Mouse (Mus musculus): ENCODE data around the gene Supt5. TPM values are rescaled to one million over a fixed set of nuclear protein-coding genes. Genes with fewer than 3 reads are reported as not detected.
A peak's percentile ranks its signal among the peaks of the same experiment; 100 is the strongest.

The Supt5 gene
- polyA plus RNA-seq, 1 experiment from 2014 or later = 104 TPM

DNA sequence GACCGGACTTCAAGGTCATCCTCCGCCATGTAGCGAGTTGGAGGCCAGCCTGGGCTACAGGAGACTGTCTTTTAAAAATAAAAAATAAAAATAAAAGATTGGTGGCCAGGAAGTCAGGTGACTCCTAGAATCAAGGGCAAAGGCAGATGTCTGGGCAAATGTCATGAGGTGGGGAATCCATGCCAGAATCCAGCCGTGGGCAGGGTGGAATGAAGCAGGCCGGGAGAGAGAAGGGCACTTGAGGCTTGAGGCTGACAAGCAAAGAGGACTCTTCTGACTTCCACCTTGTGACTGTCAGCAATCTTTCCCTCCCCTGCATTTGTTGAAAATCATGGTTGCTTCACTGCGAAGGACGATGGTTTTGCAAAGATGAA is 60.3 kb downstream of the Supt5 start:
- Histone ChIP-seq H3K4me2 (peak overlapping the region; percentile 93), H3K4me3 (peak overlapping the region; percentile 75), H3K27ac (replicated peaks) (peak overlapping the region; percentile 89), H3K4me1 (replicated peaks) (peaks cover 17% of the 10 kb centered on the region), H3K9ac (peak overlapping the region; percentile 92), H3K9me3 (no peaks in the 10 kb centered on the region), H3K27me3 (no peaks in the 10 kb centered on the region), H3K36me3 (0 out of 2 replicates have a peak, but pooled peaks cover under 1% of the 10 kb centered on the region)
- ATAC-seq (ENCODE audit: low FRiP score, low read depth) = no peak
- 86% methylated on average over 7 of the region's 7 CpGs for WGBS

DNA sequence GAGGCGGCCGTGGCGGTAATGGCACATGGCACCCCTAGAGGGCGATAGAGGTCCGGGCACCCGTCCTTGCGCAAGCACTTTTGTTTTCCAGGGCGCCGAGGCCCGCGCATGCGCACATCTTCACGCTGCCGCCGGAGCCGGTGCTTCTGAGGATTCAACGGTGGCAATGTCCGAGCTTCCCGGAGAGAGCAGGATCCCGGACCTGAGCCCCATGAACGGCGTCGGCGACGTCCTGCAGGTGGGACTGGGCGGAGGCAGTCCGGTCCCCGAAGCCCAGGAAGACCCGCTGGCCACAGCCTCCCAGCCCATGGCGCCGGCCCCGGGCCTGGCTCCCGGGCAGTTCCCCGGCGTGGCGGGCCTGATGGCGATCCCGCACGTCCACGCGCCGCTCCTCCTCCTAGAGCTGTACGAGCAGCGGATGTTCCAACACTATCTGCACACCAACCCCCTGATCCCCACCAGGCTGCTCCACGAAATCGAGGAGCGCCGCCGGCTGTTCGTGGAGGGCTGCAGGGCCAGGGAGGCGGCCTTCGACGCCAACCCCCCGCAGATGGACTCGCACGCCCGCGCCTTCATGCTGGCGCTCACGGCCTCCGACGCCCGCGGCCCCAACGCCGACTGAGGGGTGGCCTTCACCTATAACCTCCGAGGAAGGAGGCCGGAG is 60.8 kb downstream of the Supt5 start, which contains the start of gene Eid2b:
TSS of gene Eid2b (plus strand) at position 125 of the 664 bp plus-strand sequence.
- Histone ChIP-seq H3K4me1 (replicated peaks) (peaks cover 17% of the 10 kb centered on the region), H3K9ac (peak within 1 kb of the TSS; percentile 92), H3K27ac (replicated peaks) (peak within 1 kb of the TSS; percentile 89), H3K27me3 (no peaks in the 10 kb centered on the region), H3K9me3 (no peaks in the 10 kb centered on the region), H3K36me3 (peaks cover 5% of the 10 kb centered on the region; the same call in 1 of the 2 replicates), H3K4me3 (peak within 1 kb of the TSS; percentile 75), H3K4me2 (peak within 1 kb of the TSS; percentile 93)
- ATAC-seq (ENCODE audit: low FRiP score, low read depth) = peak; percentile 74
- 3% methylated on average over 61 of the region's 68 CpGs for WGBS

DNA sequence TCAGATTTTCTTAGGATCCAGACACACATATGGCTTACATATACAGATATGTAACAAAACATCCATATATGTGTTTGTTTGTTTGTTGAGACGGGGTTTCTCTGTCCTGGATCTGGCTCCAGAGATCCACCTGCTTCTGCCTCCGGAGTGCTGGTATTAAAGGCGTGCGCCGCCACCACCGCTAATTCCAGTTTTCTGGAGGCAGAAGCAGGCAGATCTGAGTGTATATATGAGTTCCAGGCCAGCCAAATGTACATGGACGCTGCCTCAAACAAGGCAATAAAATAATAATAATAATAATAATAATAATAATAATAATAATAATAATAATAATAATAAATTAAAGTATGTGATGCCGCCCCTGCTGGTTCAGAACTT is 61.3 kb downstream of the Supt5 start:
- peaks cover 5% of the 10 kb centered on the region; the same call in 1 of the 2 replicates for H3K36me3 ChIP-seq
- H3K4me3 ChIP-seq = peak overlapping the region; percentile 75; the same call in 1 of the 2 replicates
- H3K27me3 ChIP-seq = no peaks in the 10 kb centered on the region
- H3K4me1 ChIP-seq (replicated peaks) = peaks cover 17% of the 10 kb centered on the region
- no peak overlapping the region for H3K27ac ChIP-seq (replicated peaks)
- no peak overlapping the region for H3K9ac ChIP-seq
- peak; percentile 20; the same call in 1 of the 2 replicates for ATAC-seq (ENCODE audit: low FRiP score, low read depth)
- WGBS = 60% methylated on average over 8 of the region's 8 CpGs
- H3K4me2 ChIP-seq = no peak overlapping the region
- H3K9me3 ChIP-seq = no peaks in the 10 kb centered on the region

DNA sequence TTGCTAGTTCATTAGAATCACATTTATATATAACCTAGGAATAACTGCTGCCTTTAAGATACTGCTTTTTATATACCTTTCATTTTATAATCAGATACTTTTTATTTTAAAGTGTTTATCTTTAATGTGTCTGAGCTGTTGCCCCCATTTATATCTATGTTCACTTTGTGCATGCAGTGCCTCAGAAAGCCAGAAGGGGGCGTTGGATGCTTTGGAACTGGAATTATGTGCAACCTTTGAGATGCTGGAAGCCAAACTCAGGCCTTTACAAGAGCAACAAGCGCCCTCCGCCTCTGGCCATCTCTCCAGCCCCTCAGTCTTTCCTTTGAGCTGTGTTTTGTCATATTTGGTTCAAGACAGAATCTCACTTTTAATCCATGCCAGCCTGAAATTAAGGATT is 66.8 kb downstream of the Supt5 start:
- 74% methylated on average over 3 of the region's 3 CpGs for WGBS
- peaks cover 12% of the 10 kb centered on the region; the same call in 1 of the 2 replicates for H3K36me3 ChIP-seq
- peaks cover 15% of the 10 kb centered on the region for H3K4me1 ChIP-seq (replicated peaks)
- no peaks in the 10 kb centered on the region for H3K9me3 ChIP-seq
- H3K4me3 ChIP-seq = no peak overlapping the region
- no peak for ATAC-seq (ENCODE audit: low FRiP score, low read depth)
- H3K9ac ChIP-seq = no peak overlapping the region
- no peak overlapping the region for H3K27ac ChIP-seq (replicated peaks)
- no peak overlapping the region for H3K4me2 ChIP-seq
- no peaks in the 10 kb centered on the region for H3K27me3 ChIP-seq

DNA sequence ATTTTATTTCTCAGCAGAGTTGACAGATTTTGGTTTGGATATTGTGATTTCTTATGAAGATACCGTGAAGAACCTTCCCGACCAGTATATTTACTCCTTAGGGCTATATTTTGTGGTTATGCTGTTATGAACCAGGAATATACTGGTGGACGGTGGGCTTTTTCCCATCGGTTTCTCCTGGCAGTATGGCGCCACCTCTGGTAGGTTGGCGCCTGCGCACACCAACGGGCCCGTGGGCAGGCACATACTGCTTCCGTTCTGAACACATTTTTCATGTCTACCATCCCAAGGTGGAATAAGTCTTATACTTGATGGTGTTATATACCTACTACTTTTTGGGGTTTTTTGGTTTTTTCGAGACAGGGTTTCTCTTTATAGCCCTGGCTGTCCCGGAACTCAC is 69.2 kb downstream of the Supt5 start:
- 96% methylated on average over 12 of the region's 12 CpGs for WGBS
- Histone ChIP-seq H3K4me3 (no peak overlapping the region), H3K27ac (replicated peaks) (no peak overlapping the region), H3K9me3 (no peaks in the 10 kb centered on the region), H3K36me3 (peaks cover 12% of the 10 kb centered on the region; the same call in 1 of the 2 replicates), H3K9ac (no peak overlapping the region), H3K27me3 (peaks cover under 1% of the 10 kb centered on the region; the same call in 1 of the 2 replicates), H3K4me1 (replicated peaks) (peaks cover 15% of the 10 kb centered on the region), H3K4me2 (peak overlapping the region; percentile 85)
- ATAC-seq (ENCODE audit: low FRiP score, low read depth) = no peak

DNA sequence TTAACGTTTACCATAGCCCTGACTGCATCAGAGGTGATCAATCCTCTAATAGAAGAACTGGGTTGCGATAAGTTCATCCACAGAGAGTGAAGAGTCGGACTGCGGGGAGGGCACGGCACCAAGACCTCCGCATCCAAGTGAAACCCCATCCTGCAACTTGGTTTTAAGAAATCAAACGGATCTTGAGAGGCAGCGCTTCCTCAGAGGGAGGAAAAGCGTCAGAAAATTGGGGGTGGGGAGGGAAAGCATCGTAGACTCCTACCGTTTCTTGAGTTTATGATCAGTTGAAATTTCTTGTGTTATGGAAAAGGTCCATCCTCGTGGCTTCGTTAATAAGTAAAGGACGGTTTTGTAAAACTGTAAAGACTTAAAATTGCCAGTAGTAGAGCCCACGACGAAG is 70.0 kb downstream of the Supt5 start:
- Histone ChIP-seq H3K9ac (peak overlapping the region; percentile 98), H3K27ac (replicated peaks) (peak overlapping the region; percentile 94), H3K9me3 (no peaks in the 10 kb centered on the region), H3K4me3 (peak overlapping the region; percentile 90), H3K4me1 (replicated peaks) (peaks cover 15% of the 10 kb centered on the region), H3K27me3 (peaks cover 5% of the 10 kb centered on the region; the same call in 1 of the 2 replicates), H3K36me3 (peaks cover 12% of the 10 kb centered on the region; the same call in 1 of the 2 replicates), H3K4me2 (peak overlapping the region; percentile 85)
- WGBS = 27% methylated on average over 16 of the region's 16 CpGs
- ATAC-seq (ENCODE audit: low FRiP score, low read depth) = no peak

DNA sequence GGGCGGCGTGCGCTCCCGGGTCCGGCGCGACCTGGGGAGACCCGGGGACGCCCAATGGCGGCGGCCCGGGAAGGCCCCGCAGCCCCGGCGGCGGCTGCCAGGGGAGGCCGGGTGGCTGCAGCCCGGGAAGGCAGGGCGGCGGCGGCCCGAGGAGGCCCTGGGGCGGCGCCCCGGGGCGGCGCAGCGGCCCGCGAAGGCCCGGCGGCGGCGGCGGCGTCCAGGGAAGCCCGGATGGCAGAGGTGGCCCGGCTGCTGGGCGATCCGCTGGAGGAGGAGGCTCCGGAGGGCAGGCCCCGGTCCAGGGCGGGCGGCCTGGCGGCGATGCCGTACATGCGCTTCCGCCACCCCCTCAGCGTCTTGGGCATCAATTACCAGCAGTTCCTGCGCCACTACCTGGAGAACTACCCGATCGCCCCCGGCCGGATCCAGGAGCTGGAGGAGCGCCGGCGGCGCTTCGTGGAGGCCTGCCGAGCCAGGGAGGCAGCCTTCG is 70.5 kb downstream of the Supt5 start:
- Histone ChIP-seq H3K27ac (replicated peaks) (peak overlapping the region; percentile 94), H3K4me2 (peak overlapping the region; percentile 85), H3K9me3 (no peaks in the 10 kb centered on the region), H3K4me1 (replicated peaks) (peaks cover 15% of the 10 kb centered on the region), H3K27me3 (peaks cover 5% of the 10 kb centered on the region; the same call in 1 of the 2 replicates), H3K36me3 (peaks cover 10% of the 10 kb centered on the region; the same call in 1 of the 2 replicates), H3K4me3 (peak overlapping the region; percentile 90), H3K9ac (peak overlapping the region; percentile 98)
- WGBS = under 1% methylated on average over 45 of the region's 62 CpGs
- ATAC-seq (ENCODE audit: low FRiP score, low read depth) = peak; percentile 81

DNA sequence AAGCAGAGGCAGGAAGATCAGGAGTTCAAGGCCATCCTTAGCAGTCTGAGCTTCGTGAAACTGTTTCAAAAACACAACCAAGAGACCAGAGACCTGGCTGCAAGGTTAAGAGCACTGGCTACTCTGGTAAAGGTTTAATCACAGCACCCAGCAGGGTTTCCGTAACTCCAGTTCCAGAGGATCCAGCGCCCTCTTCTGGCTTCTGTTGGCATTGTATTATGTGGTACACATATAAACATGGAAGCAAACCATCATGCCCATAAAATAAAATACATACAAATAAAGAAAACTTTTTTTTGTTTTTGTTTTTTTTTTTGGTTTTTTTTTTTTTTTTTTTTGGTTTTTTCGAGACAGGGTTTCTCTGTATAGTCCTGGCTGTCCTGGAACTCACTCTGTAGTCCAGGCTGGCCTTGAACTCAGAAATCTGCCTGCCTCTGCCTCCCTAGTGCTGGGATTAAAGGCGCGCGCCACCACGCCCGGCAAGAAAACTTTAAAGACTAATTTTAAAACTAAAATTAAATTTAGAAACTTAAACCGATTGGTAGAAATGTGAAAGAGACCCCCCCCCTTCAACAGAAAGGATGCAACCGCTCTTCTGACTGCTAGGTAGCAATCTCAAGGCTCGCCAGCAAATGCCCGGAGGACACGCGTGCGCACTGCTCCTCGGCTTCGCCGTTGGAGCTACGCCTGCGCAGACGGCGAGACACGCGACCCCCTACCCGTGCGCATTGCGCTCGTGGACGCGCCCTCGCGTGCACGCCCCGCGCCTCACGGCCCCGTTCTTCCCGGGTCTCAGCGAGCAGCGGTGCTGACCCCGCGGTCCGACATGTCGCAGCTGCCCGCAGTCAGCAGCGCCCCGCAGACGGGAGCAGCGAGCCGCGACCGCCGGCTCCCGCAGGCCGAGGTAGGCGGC is 71.2 kb downstream of the Supt5 start, which contains the start of gene Eid2:
TSS of gene Eid2 (plus strand) at position 753 of the 913 bp plus-strand sequence.
- Histone ChIP-seq H3K27me3 (peaks cover 5% of the 10 kb centered on the region; the same call in 1 of the 2 replicates), H3K36me3 (peaks cover 8% of the 10 kb centered on the region; the same call in 1 of the 2 replicates), H3K4me2 (peak within 1 kb of the TSS; percentile 85), H3K4me1 (replicated peaks) (peaks cover 15% of the 10 kb centered on the region), H3K9ac (peak within 1 kb of the TSS; percentile 98), H3K4me3 (peak within 1 kb of the TSS; percentile 90), H3K27ac (replicated peaks) (peak within 1 kb of the TSS; percentile 94), H3K9me3 (no peaks in the 10 kb centered on the region)
- 9% methylated on average over 46 of the region's 57 CpGs for WGBS
- ATAC-seq (ENCODE audit: low FRiP score, low read depth) = peak; percentile 95

DNA sequence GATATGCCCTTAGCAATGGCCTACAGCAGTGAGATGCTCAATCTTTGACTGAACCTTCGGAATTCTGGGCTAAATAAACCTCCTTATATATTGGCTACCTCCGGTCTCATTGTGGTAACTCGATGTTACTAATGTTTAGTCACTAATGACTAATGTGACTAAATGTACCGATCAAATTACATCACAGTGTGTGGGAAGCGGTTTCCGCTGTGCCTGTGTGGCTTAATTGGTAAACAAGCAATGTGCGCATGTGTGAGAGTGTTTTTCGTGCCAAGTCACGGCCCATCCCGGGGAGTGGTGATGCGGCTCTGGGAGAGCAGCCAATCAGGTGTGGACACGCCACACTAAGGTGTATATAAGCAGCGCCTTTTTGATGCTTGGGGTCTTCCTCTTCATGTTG is 73.2 kb downstream of the Supt5 start:
- Histone ChIP-seq H3K9me3 (no peaks in the 10 kb centered on the region), H3K9ac (no peak overlapping the region), H3K4me3 (no peak overlapping the region), H3K36me3 (peaks cover 2% of the 10 kb centered on the region; the same call in 1 of the 2 replicates), H3K27ac (replicated peaks) (no peak overlapping the region), H3K4me1 (replicated peaks) (peaks cover 13% of the 10 kb centered on the region), H3K4me2 (no peak overlapping the region), H3K27me3 (peaks cover 5% of the 10 kb centered on the region; the same call in 1 of the 2 replicates)
- 84% methylated on average over 13 of the region's 13 CpGs for WGBS
- ATAC-seq (ENCODE audit: low FRiP score, low read depth) = no peak

Data from hindbrain, embryonic 15.5 days (tissue).